Mouse (Mus musculus): ENCODE results near the gene Fbxo36.

DNA sequence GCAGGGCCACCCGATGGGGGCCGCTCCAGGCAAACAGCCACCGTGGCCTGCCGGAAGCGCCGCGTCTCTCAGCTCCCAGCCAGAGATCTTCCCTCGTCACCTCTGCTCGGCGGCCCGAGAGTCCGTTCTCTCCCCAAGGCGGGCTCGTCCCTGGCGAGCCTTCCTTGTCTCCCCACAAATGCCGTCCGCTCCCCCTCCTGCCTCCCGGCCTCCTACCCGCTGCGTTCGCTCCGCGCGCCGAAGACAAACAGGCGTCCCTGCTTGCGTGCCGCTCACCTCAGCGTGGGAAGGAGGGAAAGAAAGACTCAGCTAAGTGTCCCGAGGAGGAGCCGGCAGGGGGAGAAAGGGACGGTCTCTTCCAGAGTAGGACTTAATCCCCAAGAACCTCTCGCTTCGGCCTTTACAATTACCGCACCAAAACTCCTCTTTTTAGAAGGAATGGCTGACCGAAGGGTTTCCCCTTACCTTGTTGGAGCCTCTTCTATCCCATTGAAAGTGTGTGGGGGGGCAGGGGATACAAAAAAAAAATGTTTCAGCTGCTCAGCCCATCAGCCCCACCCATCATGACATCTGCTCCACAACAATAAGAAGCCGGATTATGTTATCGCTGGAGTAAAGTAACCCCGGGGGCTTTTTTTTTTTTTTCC, 500 bp downstream of the Fbxo36 start, which contains the start of gene Trip12:
- no peak for TF ChIP-seq TAL1 (IDR thresholded peaks at IDR 0.05; ENCODE audit: low read length)
- TF ChIP-seq GATA1 (IDR thresholded peaks at IDR 0.05; ENCODE audit: low read length), result no peak

All from erythroblast, embryonic 14.5 days (primary cell).